Mouse (Mus musculus): ENCODE results near the gene D2hgdh. TPM values are rescaled to one million over a fixed set of nuclear protein-coding genes. Genes with fewer than 3 reads are reported as not detected.
"Not testable (repeated sequence)": the region's sequence is repeated elsewhere in the genome, so short reads cannot be mapped to it uniquely, and the experiment has no call there.

Gene D2hgdh
- total RNA-seq, 2 experiments from 2014 or later: 29.3 to 29.5 TPM

GRCm38 (mm10) chr1:93897395-93897794, 72.7 kb downstream of the D2hgdh start:
- DNase-seq: not testable (repeated sequence)
- intact Hi-C loops (cut with DNase I): loop anchor here (10.0 kb wide), 1 partner anchor 63 kb away; no protein-coding TSS in a partner anchor

GRCm38 (mm10) chr1:93901291-93901690, 76.6 kb downstream of the D2hgdh start:
- intact Hi-C loops (cut with DNase I): not testable (repeated sequence)
- DNase-seq: peak in 1 of 2 experiments; percentile 45

Other genes with a start within 250 kb of the D2hgdh start
- 100 to 1,000 TPM in 1 of 2 experiments, 10 to 100 TPM in 1; 98.9 to 106 TPM for gene Stk25, start 166.2 kb upstream of the D2hgdh start, total RNA-seq (2021)
- 1 to 10 TPM; 4.5 to 5.5 TPM for gene Bok, start 139.2 kb upstream of the D2hgdh start, total RNA-seq (2021)
- gene Atg4b, start 73.4 kb upstream of the D2hgdh start, total RNA-seq (2021): 10 to 100 TPM; 40.9 to 41.8 TPM
- gene Thap4, start 70.0 kb upstream of the D2hgdh start, total RNA-seq (2021): 10 to 100 TPM; 60.5 to 73.5 TPM
- 10 to 100 TPM; 33.0 to 33.9 TPM for gene Dtymk, start 23.0 kb upstream of the D2hgdh start, total RNA-seq (2021)
- 10 to 100 TPM in 1 of 2 experiments, 1 to 10 TPM in 1; 8.3 to 10.6 TPM for gene Ing5, start 20.9 kb upstream of the D2hgdh start, total RNA-seq (2021)
- 1 to 10 TPM; 1.1 to 1.5 TPM for gene Gal3st2, start 36.4 kb downstream of the D2hgdh start, total RNA-seq (2021)
- gene Gal3st2b, start 93.4 kb downstream of the D2hgdh start, total RNA-seq (2021): 1 to 10 TPM in 1 of 2 experiments, under 1 TPM in 1; 0.78 to 1.1 TPM
- 1 to 10 TPM in 1 of 2 experiments, under 1 TPM in 1; 0.93 to 1.0 TPM for gene Gal3st2c, start 165.6 kb downstream of the D2hgdh start, total RNA-seq (2021)
- gene Neu4, start 195.5 kb downstream of the D2hgdh start, total RNA-seq (2021): not detected
- under 1 TPM; 0.14 to 0.24 TPM for gene Pdcd1, start 227.6 kb downstream of the D2hgdh start, total RNA-seq (2021)

All from heart, postnatal 14 days (tissue).